Mouse (Mus musculus) forebrain, embryonic 10.5 days (tissue): Measurements from ENCODE around the gene Ptpn3. TPM values are rescaled to one million over a fixed set of nuclear protein-coding genes. Genes with fewer than 3 reads are reported as not detected.
A peak's percentile ranks its signal among the peaks of the same experiment; 100 is the strongest.

Experiments
- DNase-seq: peaks from one replicate; pipeline ENCODE4 v3.0.0-alpha.2; 2017; ENCODE audit warnings: low spot score; ENCODE audit errors: extremely low spot score
- H3K27ac ChIP-seq: fragments of 300-500 bp; sonication (generic); 2 replicates; pipeline ENCODE4 v1.5.1; 2016; ENCODE audit warnings: mild to moderate bottlenecking
- H3K27me3 ChIP-seq: fragments of 300-500 bp; sonication (generic); 2 replicates; pipeline ENCODE4 v1.6.1; 2016; ENCODE audit warnings: mild to moderate bottlenecking; ENCODE audit not compliant: poor library complexity, severe bottlenecking
- H3K36me3 ChIP-seq: fragments of 300-500 bp; sonication (generic); replicated peaks from 2 replicates; pipeline ENCODE4 v1.6.1; 2016; ENCODE audit warnings: mild to moderate bottlenecking, moderate library complexity
- H3K4me1 ChIP-seq: fragments of 300-500 bp; sonication (generic); 2 replicates; pipeline ENCODE4 v1.6.1; 2016
- H3K4me3 ChIP-seq: fragments of 300-500 bp; sonication (generic); 2 replicates; pipeline ENCODE4 v1.5.1; 2016; ENCODE audit warnings: mild to moderate bottlenecking, moderate library complexity
- H3K9me3 ChIP-seq: fragments of 300-500 bp; sonication (generic); 2 replicates; pipeline ENCODE4 v1.6.1; 2016; ENCODE audit warnings: mild to moderate bottlenecking, moderate library complexity
- WGBS: fragments of 180-500 bp; shearing (Covaris S2); methylation state at CpG from one replicate; pipeline ENCODE4 v1.1.7; 2016; 5-methylcytosine and 5-hydroxymethylcytosine counted together
- polyA plus RNA-seq: library from polyadenylated mRNA; unstranded; fragments of >200 nt; fragmentation: Nextera tagmentation; extraction: Ambion mirVana; gene quantifications from 2 replicates; pipeline ENCODE4 v1.2.1, GENCODE M21; 2016

Ptpn3 gene
- 1.1 and 1.3 TPM in 2 replicates for polyA plus RNA-seq

DNA sequence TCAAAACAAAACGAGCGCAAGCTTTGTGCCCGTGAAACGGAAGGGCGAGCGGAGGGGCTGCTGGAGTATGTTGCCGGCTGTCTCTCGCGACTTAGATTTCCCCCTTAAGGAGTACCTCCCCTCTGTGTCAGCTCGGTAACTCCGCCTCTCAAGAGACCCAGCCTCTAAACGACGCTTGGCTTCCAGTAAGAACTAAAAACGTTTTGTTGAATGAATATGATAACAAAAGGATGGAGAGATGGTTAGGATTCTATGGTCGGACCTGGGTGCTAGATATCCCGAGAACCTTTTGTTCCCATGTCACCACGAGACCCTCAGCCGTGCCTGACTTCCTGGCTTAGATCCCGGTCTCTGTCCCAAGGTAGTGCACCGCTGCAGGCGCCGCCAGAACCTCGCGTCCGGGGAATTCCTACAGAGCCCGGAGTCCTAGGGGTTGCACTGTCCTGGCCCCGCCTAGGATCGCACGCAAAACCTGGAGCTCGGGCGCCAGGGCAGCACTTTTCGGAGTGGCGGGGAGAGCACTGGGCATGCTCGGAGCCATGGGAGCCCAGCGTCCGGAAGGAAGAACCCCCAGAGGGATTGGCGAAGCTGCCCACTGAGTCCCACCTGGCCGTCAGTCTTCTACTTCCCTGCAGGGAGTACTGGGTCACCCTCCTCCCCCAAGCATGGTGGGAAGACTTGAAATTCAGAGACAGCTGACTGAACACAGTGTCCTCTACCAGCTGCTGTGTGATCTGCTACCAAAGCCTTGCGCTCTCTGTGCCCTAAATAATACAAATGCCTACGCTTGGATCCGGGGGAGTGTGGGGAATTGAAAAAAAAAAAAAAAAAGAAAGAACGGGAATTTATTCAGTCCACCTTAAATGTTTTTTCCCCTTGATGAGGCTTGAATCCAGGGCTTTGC lies at the start of gene Ptpn3:
Gene Ptpn3, minus strand, starts transcription at position 428 of the 904 bp plus-strand sequence.
- WGBS = under 1% methylated on average over 42 of the region's 42 CpGs
- peak; percentile 84 for DNase-seq
- Histone ChIP-seq H3K9me3 (no peaks in the 10 kb centered on the region), H3K4me1 (peaks cover 35% of the 10 kb centered on the region), H3K27me3 (peaks cover 62% of the 10 kb centered on the region), H3K27ac (peak within 1 kb of the TSS; percentile 76), H3K4me3 (peak within 1 kb of the TSS; percentile 65), H3K36me3 (no peaks in the 10 kb centered on the region)

GRCm38 (mm10) chr4:57350541-57350940 lies 48.9 kb upstream of the Ptpn3 start:
- Histone ChIP-seq H3K4me3 (no peak overlapping the region), H3K9me3 (no peaks in the 10 kb centered on the region; the same call in 1 of the 2 replicates), H3K27ac (no peak overlapping the region), H3K27me3 (no peaks in the 10 kb centered on the region), H3K4me1 (no peaks in the 10 kb centered on the region), H3K36me3 (no peaks in the 10 kb centered on the region)
- DNase-seq = no peak
- WGBS = 92% methylated on average over 2 of the region's 2 CpGs

GRCm38 (mm10) chr4:57343996-57344395 lies 42.4 kb upstream of the Ptpn3 start:
- no peak overlapping the region for H3K4me3 ChIP-seq
- H3K27me3 ChIP-seq = no peaks in the 10 kb centered on the region

DNA sequence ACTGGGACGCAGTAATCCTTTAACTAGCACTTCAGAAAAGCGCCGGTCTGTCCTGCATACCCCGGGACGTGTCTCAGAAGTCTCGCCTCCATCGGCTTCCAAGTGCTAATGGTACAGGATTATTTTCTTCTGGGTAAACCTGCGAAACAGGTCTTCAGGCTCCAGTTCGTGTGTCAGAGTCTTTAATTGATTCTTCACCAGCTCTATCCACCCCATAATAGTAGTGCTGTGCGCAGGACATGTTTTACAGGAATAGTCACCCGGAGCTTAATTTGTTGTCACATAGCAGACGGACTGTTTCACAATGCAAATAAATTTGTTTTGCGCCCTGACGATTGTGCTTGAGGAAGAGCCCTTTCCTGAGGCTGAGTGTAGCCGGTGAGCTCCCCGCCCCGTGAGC lies 37.3 kb upstream of the Ptpn3 start:
- no peaks in the 10 kb centered on the region for H3K36me3 ChIP-seq
- H3K9me3 ChIP-seq = no peaks in the 10 kb centered on the region
- no peak overlapping the region for H3K4me3 ChIP-seq
- DNase-seq = no peak
- no peaks in the 10 kb centered on the region for H3K27me3 ChIP-seq
- no peak overlapping the region for H3K27ac ChIP-seq
- 80% methylated on average over 17 of the region's 17 CpGs for WGBS
- H3K4me1 ChIP-seq = no peaks in the 10 kb centered on the region

More at GRCm38 (mm10) chr4:57343996-57344395, 42.4 kb upstream of the Ptpn3 start:
- 94% methylated on average over 7 of the region's 7 CpGs for WGBS
- Histone ChIP-seq H3K4me1 (no peaks in the 10 kb centered on the region), H3K36me3 (no peaks in the 10 kb centered on the region), H3K27ac (no peak overlapping the region), H3K9me3 (no peaks in the 10 kb centered on the region; the same call in 1 of the 2 replicates)
- no peak for DNase-seq

- H3K4me3 ChIP-seq = no peak overlapping the region
- no peaks in the 10 kb centered on the region for H3K4me1 ChIP-seq
- no peak for DNase-seq
- no peaks in the 10 kb centered on the region for H3K36me3 ChIP-seq
- H3K9me3 ChIP-seq = no peaks in the 10 kb centered on the region
- 81% methylated on average over 9 of the region's 9 CpGs for WGBS
- no peaks in the 10 kb centered on the region for H3K27me3 ChIP-seq
- H3K27ac ChIP-seq = 0 out of 2 replicates have a peak overlapping the region, but pooled peaks have one; percentile 40
These were observed 36.4 kb upstream of the Ptpn3 start for GRCm38 (mm10) chr4:57338061-57338460.

GRCm38 (mm10) chr4:57335000-57335666 lies 33.5 kb upstream of the Ptpn3 start:
- 59% methylated on average over 9 of the region's 9 CpGs for WGBS
- no peak overlapping the region for H3K4me3 ChIP-seq
- no peak overlapping the region for H3K27ac ChIP-seq
- no peaks in the 10 kb centered on the region for H3K9me3 ChIP-seq
- H3K36me3 ChIP-seq = no peaks in the 10 kb centered on the region
- DNase-seq = no peak
- H3K4me1 ChIP-seq = no peaks in the 10 kb centered on the region
- no peaks in the 10 kb centered on the region for H3K27me3 ChIP-seq

GRCm38 (mm10) chr4:57333926-57334548 lies 32.4 kb upstream of the Ptpn3 start:
- no peak for DNase-seq
- no peak overlapping the region for H3K4me3 ChIP-seq
- H3K36me3 ChIP-seq = no peaks in the 10 kb centered on the region
- H3K4me1 ChIP-seq = no peaks in the 10 kb centered on the region
- H3K27me3 ChIP-seq = no peaks in the 10 kb centered on the region
- H3K9me3 ChIP-seq = no peaks in the 10 kb centered on the region
- 94% methylated on average over 12 of the region's 12 CpGs for WGBS
- no peak overlapping the region for H3K27ac ChIP-seq

- Histone ChIP-seq H3K27ac (no peak overlapping the region), H3K9me3 (no peaks in the 10 kb centered on the region), H3K27me3 (no peaks in the 10 kb centered on the region), H3K4me1 (no peaks in the 10 kb centered on the region), H3K4me3 (no peak overlapping the region), H3K36me3 (no peaks in the 10 kb centered on the region)
- WGBS = 89% methylated on average over 3 of the region's 3 CpGs
- DNase-seq = no peak
These were observed 30.9 kb upstream of the Ptpn3 start for GRCm38 (mm10) chr4:57332511-57332910.

GRCm38 (mm10) chr4:57320606-57321327 lies 19.1 kb upstream of the Ptpn3 start:
- Histone ChIP-seq H3K27ac (no peak overlapping the region), H3K27me3 (peaks cover 11% of the 10 kb centered on the region; the same call in 1 of the 2 replicates), H3K9me3 (no peaks in the 10 kb centered on the region), H3K4me1 (no peaks in the 10 kb centered on the region), H3K36me3 (no peaks in the 10 kb centered on the region), H3K4me3 (no peak overlapping the region)
- 41% methylated on average over 23 of the region's 23 CpGs for WGBS
- peak; percentile 29 for DNase-seq

DNA sequence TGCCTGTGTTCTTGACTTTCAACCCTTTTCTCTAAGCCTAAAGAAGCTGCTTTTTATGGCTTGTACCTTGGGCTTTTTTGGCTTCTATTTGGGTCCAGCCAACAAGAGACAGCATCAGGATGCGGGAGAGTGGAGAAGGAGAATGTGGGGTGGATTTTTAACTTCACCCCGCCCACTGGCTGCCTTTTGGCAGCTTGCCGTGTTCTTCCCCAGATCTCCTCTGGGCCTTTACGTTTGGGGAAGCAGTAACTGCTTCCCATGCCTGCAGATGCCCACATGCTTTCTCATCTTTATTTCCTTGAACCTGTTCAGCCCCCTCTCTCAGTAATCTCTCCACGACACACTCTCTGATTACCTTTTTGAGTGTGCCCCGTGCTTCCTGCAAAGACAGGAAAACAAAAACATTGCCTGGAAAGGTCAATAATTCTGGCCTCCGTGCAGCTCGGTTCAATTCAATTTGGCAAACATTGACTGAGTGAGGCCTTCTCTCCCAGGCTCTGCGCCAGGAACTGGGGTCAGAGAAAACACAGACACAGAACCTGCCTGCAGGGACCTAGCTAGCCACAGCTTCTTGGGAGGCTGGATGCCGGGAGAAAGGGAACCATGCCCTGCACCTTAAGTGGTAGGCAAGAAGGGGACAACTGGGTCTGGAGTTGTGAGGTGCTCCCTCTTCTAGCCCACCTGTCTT lies 17.0 kb upstream of the Ptpn3 start:
- WGBS = 64% methylated on average over 10 of the region's 10 CpGs

GRCm38 (mm10) chr4:57312256-57313166 lies 10.9 kb upstream of the Ptpn3 start:
- 85% methylated on average over 8 of the region's 8 CpGs for WGBS
- H3K36me3 ChIP-seq = no peaks in the 10 kb centered on the region
- H3K27me3 ChIP-seq = peaks cover 8% of the 10 kb centered on the region; the same call in 1 of the 2 replicates
- no peak for DNase-seq
- H3K9me3 ChIP-seq = no peaks in the 10 kb centered on the region
- H3K4me3 ChIP-seq = no peak overlapping the region
- peaks cover 8% of the 10 kb centered on the region; the same call in 1 of the 2 replicates for H3K4me1 ChIP-seq
- no peak overlapping the region for H3K27ac ChIP-seq

More for the DNA sequence above, 17.0 kb upstream of the Ptpn3 start:
- Histone ChIP-seq H3K4me1 (no peaks in the 10 kb centered on the region), H3K27me3 (peaks cover 11% of the 10 kb centered on the region; the same call in 1 of the 2 replicates), H3K4me3 (no peak overlapping the region), H3K36me3 (no peaks in the 10 kb centered on the region), H3K27ac (no peak overlapping the region), H3K9me3 (no peaks in the 10 kb centered on the region)
- no peak for DNase-seq
